Mouse (Mus musculus) thymus, postnatal 10 days (tissue): ENCODE data around the gene Fkbp11.

Experiments
- DNase-seq, 2 experiments: peaks; one replicate each; pipeline ENCODE4 v3.0.0; 2021; ENCODE audit warnings: low spot score in 2 of 2

Fkbp11 gene

DNA sequence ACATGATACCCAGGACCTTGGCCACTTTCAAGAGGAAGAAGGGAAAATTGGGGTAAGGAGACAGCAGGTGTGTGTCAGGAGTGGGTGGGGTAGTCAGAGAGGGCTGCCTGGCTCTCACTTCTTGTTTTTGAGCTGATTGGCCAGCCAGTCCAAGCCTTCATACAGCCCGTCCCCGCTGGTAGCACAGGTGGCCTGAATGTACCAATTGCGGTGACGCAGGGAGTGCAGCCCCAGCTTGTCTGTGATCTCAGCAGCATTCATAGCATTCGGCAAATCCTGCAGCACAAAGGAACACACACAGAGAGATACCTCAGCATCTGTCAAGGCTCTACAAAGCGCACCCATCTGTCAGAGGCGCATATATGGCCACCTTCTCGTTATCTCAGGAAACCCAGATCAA lies 12.2 kb upstream of the Fkbp11 start:
- DNase-seq, result no peak

DNA sequence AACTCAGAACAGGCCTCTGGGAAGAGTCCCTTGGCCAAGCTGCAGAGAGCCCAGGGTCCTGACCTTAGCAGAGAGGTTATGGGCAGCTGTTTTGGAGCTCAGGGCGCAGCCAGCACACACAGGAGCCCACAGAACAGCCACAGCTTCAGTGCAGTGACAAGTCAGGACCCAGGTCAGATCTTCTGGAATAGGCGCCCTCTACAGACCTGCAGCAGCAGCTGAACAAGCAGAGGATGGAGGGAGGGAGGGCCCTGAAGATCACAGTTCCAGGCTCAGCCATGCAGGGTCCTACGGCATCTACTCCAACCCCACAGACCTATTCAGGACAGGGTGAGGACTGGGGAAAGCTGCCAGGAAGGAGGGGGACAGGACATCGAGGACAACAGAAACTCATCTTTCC lies 10.8 kb upstream of the Fkbp11 start:
- DNase-seq, result no peak

DNA sequence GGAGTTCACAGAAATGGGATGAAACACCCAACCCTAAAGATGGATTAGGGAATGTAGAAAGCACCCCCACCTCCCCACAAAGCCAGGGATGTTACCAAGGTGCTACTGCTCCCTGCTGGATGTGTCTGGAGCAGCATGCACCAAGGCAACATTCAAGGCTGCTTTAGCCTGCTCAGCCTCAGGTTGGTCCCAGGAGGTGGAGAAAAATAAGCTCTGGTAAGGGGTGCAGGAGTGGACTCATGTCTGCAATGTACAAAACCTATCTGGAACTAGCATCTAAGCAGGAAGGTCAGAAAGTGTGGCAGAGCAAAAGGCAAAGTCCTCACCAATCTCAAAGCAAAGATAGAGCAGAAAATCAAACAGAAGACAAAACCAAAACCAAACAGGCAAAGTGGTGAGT lies 9.9 kb upstream of the Fkbp11 start:
- DNase-seq, result peak in 1 of 2 experiments; percentile 18

DNA sequence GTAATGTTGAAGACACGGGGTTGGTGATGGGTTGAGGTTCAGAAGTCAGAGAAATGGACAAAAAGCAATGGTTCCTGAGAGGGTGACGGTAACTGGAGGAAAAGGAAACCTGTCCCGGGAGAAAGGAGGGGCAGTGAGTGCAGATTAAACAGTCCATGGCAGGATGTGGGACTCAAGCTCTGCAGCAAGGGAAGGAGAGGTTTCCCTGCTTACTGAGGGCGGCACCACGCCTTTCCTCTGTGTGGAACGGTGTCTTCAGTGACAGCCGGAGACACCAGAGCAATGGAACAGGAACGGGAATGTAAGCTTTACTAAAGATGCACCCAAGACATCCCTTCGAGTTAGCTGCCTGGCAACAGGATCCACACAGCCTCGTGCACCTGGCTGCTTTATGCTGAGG lies 8.5 kb upstream of the Fkbp11 start:
- DNase-seq, result no peak

DNA sequence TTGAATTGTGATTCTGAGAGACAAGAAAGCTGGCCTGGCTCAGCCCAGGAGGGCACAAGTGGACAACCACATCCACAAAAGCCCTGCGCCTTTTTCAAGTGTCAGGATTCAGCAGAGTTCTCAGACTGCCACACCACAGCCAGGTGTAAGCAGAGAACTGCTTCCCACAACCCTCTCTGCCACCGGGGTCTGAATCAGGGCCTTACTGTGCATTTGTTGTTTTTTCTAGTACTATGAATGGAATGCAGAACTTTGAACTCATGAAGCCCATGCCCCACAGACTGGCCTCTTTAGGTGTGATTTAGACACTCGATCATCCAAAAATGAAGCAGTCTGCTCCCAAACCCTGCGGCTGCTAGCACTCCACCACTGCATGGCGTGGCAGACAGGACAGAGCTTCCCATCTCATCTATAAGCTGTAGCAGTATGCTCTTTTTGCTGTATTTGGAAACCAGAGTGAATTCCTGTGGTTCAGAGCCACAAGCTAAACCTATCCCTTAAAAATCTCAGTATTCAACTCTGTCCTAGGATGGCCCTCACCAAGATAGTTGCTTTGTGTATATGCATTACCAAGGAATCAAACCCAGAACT lies 6.1 kb upstream of the Fkbp11 start:
- DNase-seq, result no peak

DNA sequence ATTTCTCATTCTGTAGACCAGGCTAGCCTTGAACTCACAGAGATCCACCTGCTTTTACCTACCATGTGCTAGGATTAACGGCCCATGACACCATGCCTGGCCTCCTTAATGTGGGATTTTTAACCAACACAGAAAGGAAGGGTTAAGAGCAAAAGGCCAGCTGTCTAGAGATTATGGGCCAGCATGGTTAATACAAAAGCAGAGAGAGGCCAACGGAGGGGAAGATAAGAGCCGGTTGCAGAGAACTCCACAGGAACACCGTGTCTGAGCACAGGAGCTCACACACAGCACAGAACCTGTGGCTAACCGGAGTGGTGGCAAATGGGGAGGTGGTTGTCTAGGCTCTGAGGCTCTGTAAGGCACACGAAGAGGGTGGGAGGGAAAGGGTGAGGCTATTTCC lies 5.4 kb upstream of the Fkbp11 start:
- no peak for DNase-seq

DNA sequence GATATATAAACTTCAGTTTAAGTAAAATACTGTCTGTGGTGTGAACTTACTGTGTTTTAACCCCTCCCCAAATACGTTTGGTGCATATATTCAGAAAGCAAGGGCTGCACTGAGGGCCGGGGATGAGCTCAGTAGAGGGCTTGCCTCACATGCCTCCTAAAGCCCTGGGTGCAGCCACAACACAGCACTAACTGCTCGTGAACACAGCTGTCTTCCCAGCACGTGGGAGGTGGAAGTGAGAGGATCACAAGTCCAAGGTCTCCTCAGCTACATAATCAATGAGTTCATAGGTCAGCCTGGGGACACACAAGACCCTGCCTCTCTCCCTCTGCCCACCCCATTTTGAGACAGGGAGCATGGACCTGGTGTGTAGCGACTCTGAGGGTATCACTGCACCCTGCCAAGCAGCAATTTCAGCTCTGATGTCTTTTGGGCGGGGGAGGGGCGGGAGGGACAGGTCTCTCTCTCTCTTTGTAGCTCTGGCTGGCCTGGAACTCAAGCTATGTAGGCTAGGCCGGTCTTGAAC lies 4.1 kb upstream of the Fkbp11 start:
- DNase-seq, result no peak

DNA sequence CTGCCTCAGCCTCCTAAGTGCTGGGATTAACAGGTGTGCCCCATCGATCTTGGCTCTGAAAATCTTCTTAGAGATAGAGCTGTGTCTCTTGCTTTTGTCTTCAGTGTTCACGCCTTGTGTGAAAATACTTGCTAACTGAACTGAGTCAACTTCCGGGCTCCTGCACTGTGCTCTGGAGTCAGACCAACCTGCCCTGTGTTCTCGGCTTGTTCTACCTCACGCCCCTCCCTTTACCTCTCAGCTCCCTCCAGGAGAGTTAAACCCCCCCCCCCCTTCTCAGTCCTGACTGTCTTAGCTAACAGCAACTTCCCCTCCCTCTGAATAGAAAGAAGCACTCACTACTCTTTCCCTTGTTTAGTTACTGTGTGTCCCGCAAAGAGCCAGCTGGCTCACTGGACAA lies 2.8 kb upstream of the Fkbp11 start:
- DNase-seq, result no peak

DNA sequence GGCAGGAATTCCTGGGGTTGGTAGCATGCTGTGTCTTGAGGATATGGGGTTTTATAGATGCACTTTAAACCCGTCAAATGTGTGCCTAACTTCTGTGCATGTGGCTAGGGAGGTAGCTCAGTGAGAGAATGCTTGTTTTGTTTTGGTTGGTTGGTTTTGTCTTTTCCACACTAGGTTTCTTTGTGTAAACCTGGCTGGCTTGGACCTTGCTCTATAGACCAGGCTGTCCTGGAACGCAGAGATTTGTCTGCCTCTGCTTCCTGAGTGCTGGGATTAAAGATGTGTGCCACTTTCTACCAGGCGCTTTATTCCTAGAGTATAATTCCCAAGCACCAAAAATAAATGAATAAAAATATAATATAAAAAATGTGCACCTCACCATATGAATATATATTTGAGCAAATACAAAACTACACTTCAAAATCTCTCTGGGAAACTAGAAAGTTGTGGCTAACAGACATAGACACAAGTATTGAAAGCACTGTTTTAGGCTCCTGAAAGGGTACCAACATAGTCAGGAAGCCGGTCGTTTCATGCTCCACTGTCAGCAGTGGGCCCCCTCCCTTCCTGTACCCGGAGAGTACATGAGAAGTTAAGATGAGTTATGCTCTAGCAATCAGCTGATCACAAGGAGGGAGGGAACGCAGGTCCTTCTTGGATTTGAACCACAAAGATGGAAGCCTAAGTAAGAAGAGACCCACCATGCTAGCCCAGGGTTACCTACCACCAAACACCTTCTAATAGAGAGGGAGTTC lies 2.0 kb upstream of the Fkbp11 start:
- no peak for DNase-seq

DNA sequence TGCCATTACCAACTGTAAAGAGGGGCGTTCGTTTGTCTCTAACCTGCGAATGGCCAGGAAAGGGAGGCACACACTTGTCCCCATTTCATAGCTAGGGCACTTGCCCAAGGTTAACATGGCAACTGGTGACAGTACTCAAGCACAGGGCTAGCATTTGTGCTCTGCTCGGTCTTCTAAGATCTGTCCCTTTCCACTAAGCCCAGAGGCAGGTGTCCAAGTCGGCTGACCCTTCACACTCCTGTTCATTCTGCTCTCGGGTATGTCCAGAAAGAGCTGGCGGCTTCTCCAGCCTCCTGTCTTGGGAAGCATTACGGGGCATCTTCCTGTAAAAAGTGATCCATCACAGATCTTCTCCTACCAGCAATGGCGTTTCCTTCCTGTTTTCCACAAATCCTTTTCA lies 368 bp upstream of the Fkbp11 start:
- no peak for DNase-seq

DNA sequence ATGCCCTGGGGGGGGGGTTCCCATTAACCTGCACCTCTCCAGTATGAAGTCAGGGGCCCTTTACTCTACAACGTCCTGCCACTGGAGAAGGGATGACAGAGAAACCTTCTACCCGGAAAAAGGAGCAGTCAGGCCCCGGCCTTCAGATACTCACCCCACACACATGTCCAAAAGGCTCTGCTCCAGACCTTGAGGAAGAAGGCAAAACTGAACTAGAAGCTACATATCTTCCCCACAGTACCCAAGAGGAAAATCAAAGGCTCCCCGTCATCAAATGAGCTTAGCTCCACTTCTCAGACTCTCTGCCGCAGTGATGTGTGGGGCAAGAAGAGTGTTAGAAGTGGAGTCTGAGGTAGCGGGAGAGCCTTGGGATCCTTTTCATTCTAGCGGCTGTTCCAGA lies 1.3 kb downstream of the Fkbp11 start:
- DNase-seq, result no peak

DNA sequence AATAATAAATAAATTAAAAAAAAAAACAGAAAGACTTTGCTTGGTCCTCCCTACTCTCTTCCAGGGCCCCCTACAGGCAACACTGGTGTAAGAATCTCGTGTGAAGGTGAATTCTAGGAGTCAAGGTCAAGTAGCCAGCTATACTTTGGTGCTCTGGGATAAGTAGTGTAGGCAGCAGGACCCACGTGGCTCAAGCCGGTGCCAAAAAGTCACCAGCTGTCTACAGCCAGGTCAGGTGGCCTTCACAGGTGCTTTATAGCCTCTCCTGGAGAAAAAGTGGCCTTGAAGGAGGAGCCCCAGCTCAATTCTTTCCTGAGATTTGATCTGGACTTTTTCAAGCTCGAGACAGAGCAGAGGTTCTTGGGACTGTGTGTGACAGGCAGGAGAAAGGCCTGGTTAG lies 1.9 kb downstream of the Fkbp11 start:
- no peak for DNase-seq

DNA sequence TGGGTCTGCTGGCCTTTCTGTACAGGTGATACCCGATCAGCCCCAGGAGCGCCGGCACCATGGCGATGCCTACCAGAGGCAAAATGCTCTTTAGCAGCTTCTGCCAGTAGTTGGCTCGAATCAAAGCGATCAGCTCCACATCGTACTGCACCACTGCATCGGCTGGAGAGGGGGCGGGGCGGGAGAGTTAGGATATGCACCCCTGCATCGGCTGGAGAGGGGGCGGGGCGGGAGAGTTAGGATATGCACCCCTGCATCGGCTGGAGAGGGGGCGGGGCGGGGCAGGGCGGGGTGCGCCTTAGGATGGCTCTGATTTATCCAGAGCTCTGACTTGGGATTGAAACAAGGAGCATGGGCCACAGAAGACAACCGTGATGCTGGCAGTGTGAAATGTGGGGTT lies 3.6 kb downstream of the Fkbp11 start:
- no peak for DNase-seq

DNA sequence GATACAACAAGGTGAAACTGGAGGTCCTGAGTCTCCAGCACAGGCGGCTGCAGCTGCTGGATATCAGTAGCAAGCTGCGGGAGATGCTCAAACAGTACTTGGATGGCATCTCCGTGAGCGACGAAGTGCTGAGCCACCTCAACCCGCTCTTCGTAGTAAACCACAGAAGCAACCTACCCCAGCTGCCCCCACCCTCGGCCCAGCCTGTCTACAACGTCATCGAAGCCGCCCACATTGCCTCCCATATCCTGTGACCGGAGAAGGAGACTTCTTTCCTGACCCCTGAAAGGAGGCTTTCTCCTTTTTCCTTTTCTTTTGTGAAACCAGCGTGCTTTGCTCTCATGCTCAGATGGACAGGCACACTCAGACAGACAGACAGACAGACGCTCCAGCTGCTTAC lies 5.1 kb downstream of the Fkbp11 start:
- peak in 1 of 2 experiments; percentile 14 for DNase-seq

DNA sequence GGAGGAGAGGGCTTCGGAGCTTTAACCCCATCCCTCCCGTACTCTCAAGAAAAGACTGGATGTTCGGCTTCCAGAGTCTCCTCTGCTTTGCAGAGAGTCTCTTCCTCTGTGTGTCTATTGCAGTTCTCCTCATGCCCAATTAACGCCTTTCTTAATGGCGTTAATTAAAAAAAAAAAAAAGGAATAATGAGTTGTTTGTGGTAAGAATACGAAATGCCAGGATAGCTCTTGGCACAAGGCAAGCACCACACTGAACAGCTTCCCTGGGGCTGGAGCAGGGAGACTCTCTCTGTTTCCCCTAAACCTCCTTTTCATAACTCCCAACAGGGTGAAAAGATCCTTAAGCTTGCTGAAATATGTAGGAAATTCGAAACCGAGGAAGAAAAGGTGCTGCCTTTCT lies 5.8 kb downstream of the Fkbp11 start:
- no peak for DNase-seq

DNA sequence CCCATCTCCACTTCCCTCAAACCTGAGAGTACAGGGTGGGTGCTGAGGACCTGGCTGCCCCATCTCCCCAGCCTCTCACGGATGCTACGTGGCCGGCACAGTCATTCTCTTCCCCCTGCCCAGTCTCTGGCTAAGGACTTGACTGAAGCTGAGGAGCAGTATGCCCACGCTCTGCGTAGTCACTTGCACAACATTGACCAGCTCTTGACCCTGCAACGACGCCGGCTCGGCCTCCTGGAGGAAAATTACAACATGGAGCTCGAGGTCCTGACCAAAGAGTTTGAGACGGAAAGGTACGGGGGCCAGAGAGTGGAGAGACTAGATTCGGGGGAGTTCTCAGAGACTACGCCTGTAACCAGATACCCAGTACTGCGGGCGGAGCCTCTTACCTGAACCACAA lies 10.7 kb downstream of the Fkbp11 start:
- no peak for DNase-seq

DNA sequence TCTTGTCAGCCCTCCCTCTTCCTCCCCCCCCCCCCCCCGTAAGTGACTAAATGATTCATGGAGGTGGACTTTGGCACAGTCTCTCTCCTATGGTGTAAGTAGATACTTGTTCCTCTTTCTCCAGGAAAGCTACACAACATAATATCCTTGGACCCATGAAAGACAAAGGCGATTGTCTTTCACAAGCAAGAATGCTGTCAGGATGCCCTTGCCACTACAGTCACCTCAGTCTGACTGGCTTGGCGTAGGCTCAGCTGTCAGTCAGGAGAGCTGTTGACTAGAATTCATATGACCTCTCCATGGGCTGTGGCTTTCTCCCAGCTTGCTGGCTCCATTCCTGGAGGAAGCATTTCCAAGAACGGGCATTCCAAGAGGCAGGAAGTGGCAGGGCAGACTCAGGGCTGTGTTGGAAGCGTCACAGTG lies 13.8 kb downstream of the Fkbp11 start:
- no peak for DNase-seq

DNA sequence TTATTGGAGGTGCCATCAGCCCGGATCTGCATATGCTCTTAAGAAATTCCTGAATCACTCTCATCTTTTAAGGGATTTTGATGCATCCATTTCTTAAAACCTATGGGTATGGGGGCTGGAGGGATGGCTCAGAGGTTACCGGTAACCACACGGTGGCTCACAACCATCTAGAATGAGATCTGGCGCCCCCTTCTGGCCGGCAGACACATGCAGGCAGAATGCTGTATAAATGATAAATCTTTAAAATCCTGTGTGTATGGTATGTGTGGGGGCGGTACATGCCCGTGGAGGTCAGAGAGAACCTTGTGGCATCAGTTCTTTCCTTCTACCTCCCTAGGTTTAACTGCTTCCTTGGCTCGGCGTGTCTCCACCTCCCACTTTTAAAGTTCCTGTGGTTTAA lies 17.6 kb downstream of the Fkbp11 start:
- DNase-seq, result peak; percentile 54 to 88

DNA sequence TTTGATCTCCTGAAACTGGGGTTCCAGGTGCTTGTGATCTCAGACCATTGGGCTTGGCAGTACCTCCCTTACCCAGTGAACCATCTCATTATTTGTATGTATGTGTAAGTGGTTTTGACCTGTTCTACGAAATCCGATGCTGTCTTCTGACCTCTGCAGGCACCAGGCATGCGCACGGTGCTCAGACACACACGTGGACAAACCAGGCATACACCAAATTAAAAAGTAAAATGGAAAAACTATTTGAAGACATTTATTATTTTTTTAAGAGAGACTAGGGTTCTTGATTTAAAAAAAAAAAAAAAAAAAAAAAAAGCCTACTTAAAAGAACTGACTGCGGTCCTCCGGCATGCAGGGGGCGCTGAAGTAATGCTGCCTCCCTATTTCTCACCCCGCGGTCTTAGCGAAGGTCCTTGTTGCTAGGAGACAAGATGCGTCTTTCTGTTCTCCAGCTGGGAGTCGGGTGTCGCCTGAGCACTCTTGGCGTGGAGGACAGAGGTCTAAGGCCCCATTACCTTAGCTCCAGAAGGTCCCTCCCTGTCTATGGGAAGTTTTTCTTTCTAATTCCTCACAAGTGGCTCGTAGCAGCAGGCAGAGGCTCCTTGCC lies 20.1 kb downstream of the Fkbp11 start, which contains the start of gene Ccdc65:
Gene Ccdc65 (plus strand): TSS at position 442 of the 607 bp plus-strand sequence.
- peak; percentile 47 to 70 for DNase-seq

DNA sequence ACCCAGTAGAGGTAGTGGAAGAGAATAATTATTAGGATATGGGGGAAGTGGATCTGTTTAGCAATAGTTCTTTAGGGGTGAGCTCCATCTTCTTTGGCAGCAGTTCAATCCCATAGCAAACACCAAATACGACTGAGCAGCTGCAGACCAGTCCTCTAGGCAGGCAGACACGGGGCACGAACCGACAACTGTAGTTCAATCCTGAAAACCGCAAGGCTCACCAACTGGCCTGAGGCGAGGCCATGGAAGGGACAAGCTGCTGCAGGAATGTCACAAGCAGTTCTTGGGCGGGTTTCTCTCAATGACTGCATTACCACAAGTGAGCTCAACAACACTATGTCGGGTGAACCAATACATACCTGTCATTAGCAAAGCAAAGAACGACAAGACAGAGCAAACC lies 23.7 kb downstream of the Fkbp11 start:
- no peak for DNase-seq

DNA sequence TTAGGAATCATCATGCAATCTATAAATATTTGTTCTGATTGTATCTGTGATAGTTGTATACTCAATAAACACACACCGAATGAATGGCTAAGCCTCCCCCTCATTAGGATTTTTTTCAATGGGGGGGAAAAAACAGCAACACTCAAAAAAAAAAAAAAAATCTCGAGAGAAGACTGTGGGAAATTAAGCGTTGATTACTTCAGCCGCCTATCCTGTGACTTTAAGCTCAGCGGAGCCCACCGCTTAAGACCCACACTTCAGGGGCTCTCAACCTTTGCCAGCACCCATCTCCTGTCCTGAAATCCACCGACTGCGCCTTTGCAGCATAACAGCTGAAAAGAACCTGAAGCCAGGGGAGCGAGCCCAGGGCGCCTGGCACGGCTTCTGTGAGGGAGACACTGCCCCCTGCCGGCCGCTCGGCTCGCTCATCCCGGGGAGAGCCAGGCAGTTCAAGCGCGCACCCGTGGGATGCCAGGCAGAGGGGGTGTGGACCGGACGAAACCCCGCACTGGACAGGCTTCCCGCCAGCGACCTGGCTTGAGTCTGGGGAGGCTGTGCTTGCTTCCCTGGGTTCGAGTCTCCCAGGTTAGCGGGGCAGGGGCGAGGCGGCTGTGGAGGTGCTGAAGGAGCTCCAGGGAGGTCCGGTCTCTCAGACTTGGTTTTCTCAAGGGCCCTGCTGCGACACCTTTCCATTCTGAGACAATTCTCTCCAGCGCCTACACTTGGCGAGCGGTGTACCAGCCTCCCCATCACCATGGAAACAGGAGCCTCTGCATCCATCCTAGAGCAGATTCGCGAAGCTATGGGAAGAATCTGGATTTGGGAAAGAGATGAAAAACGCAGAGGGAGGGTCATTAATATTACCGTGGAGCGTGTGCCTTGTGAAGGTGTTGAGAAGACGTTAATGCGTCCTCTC lies 28.6 kb downstream of the Fkbp11 start:
- peak; percentile 63 to 93 for DNase-seq

DNA sequence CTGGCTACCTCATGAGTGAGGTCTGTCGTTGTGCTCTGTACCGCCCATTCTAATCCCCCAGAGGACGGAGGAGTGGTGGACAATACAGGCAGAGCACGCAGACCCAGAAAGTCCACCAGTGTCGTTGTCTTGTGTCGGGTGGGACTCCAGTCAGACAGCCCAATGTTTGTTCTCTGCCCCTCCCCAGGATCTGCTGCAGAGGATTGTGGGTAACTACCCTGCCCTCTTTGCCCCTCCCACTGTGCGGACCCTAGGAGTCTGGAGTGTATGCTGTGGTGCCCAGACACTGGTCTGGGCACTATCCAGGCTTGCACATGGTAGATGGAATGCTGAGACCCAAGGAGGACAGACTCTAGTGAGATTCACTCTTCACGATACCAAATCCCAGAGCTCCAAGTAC lies 31.8 kb downstream of the Fkbp11 start:
- no peak for DNase-seq
